9 mouse cellular contexts compared by ENCODE assay signal in genomic region chr11:97622440-97622839, GRCm38 (mm10). TPM values are rescaled to one million over a fixed set of nuclear protein-coding genes. Genes with fewer than 3 reads are reported as not detected.
DNase-seq lines count a peak whose midpoint lies in the region; ATAC-seq and TF ChIP-seq lines count a peak whose summit lies in the region.
"Had no signal": no experiment of that assay in that cellular context is flagged by ENCODE, and none has a peak within 500 bp of the region (broad histone marks: within the 10 kb centered on the region; RNA-seq: fewer than 3 reads in every experiment).

No protein-coding gene starts in this region.

- peaks cover 3% of the 10 kb centered on the region for H3K4me1 ChIP-seq in cerebellum, adult 2 months (ENCODE audit: control insufficient read depth, insufficient read depth, low read length)
- peaks cover 12% of the 10 kb centered on the region for H3K4me1 ChIP-seq in liver, embryonic 11.5 days (replicated peaks; ENCODE audit: control insufficient read depth, insufficient read depth, low read length)
- H3K4me1 ChIP-seq in neural tube, embryonic 11.5 days (ENCODE audit: control insufficient read depth, insufficient read depth, low read length): peaks cover 11% of the 10 kb centered on the region

- peak; percentile 99 for TF ChIP-seq CTCF in cerebellum, adult 2 months (IDR thresholded peaks at IDR 0.05; ENCODE audit: borderline replicate concordance, insufficient read depth, low read depth, low read length)

- 2% methylated on average over 6 of the region's 6 CpGs for WGBS in cerebellum, adult 2 months
- 5% methylated on average over 6 of the region's 6 CpGs for WGBS in liver, embryonic 11.5 days
- 2% methylated on average over 6 of the region's 6 CpGs for WGBS in neural tube, embryonic 11.5 days

- no peak for TF ChIP-seq POLR2A in cerebellum, adult 2 months (IDR thresholded peaks at IDR 0.05; ENCODE audit: borderline replicate concordance, insufficient read depth, low read length)

- H3K4me3 ChIP-seq in cerebellum, adult 2 months (replicated peaks; ENCODE audit: insufficient read depth, low read depth, low read length): no peak overlapping the region
- no peak overlapping the region for H3K4me3 ChIP-seq in liver, embryonic 11.5 days (ENCODE audit: low read depth, low read length)
- H3K4me3 ChIP-seq in neural tube, embryonic 11.5 days (ENCODE audit: low read depth, low read length): no peak overlapping the region
- H3K4me3 ChIP-seq: embryonic facial prominence, embryonic 15.5 days had no signal

- peak; percentile 42 to 47 for DNase-seq in urinary bladder, adult 18-20 months (ENCODE audit: low spot score in 2 of 2)
- DNase-seq in urinary bladder, adult 2 months (ENCODE audit: low spot score): no peak
- peak; percentile 72 to 83 for DNase-seq in cerebellum, adult 2 months
- peak; percentile 76 for DNase-seq in forelimb bud, embryonic 11.5 days (ENCODE audit: low read depth, low spot score)
- DNase-seq in kidney, adult 8-10 months: peak; percentile 53 to 77
- peak; percentile 56 for DNase-seq in liver, embryonic 11.5 days (ENCODE audit: low spot score)
- DNase-seq in neural tube, embryonic 11.5 days (ENCODE audit: low spot score): peak; percentile 81
- peak; percentile 70 for DNase-seq in testis, postnatal 10 days (ENCODE audit: low spot score)

- no peaks in the 10 kb centered on the region for H3K36me3 ChIP-seq in liver, embryonic 11.5 days (ENCODE audit: control insufficient read depth, insufficient read depth, low read length)
- H3K36me3 ChIP-seq in neural tube, embryonic 11.5 days (ENCODE audit: control insufficient read depth, insufficient read depth, low read length): no peaks in the 10 kb centered on the region
- H3K36me3 ChIP-seq: embryonic facial prominence, embryonic 15.5 days had no signal

- H3K9ac ChIP-seq in liver, embryonic 11.5 days (ENCODE audit: low read depth, low read length): no peak overlapping the region
- no peak overlapping the region for H3K9ac ChIP-seq in neural tube, embryonic 11.5 days (ENCODE audit: low read length)
- H3K9ac ChIP-seq: embryonic facial prominence, embryonic 15.5 days had no signal

- no peak overlapping the region for H3K4me2 ChIP-seq in liver, embryonic 11.5 days
- H3K4me2 ChIP-seq in neural tube, embryonic 11.5 days (ENCODE audit: low read depth): no peak overlapping the region
- H3K4me2 ChIP-seq: embryonic facial prominence, embryonic 15.5 days had no signal

- no peaks in the 10 kb centered on the region for H3K27me3 ChIP-seq in cerebellum, adult 2 months (ENCODE audit: control insufficient read depth, insufficient read depth, low read length)
- H3K27me3 ChIP-seq in liver, embryonic 11.5 days (replicated peaks; ENCODE audit: control insufficient read depth, insufficient read depth, low read length): peaks cover 46% of the 10 kb centered on the region
- H3K27me3 ChIP-seq in neural tube, embryonic 11.5 days (ENCODE audit: control insufficient read depth, insufficient read depth, low read length): peaks cover 7% of the 10 kb centered on the region

- no peak overlapping the region for H3K27ac ChIP-seq in cerebellum, adult 2 months (ENCODE audit: insufficient read depth, low read length)
- no peak overlapping the region for H3K27ac ChIP-seq in liver, embryonic 11.5 days (ENCODE audit: low read depth, low read length)
- H3K27ac ChIP-seq in neural tube, embryonic 11.5 days (ENCODE audit: low read depth, low read length): no peak overlapping the region
- H3K27ac ChIP-seq: embryonic facial prominence, embryonic 15.5 days had no signal

- ATAC-seq in liver, embryonic 11.5 days (replicated peaks; ENCODE audit: low FRiP score): no peak
- ATAC-seq in neural tube, embryonic 11.5 days (ENCODE audit: insufficient read depth, low FRiP score, low TSS enrichment): no peak

- H3K9me3 ChIP-seq in liver, embryonic 11.5 days (ENCODE audit: control insufficient read depth, low read length): no peaks in the 10 kb centered on the region
- no peaks in the 10 kb centered on the region for H3K9me3 ChIP-seq in neural tube, embryonic 11.5 days (ENCODE audit: control insufficient read depth, low read length)
- H3K9me3 ChIP-seq: embryonic facial prominence, embryonic 15.5 days had no signal

RNA-seq across cellular contexts. Expression of gene Epop, which starts 7.1 kb away (rescaled TPM):
- polyA plus RNA-seq in urinary bladder, adult 2 months (2012; rRNA removed): 0.77 and 0.80 TPM in 2 replicates
- 4.1 and 5.4 TPM in 2 replicates for polyA plus RNA-seq in cerebellum, adult 2 months (2012; rRNA removed)
- 4.1 and 4.8 TPM in 2 replicates for polyA plus RNA-seq in liver, embryonic 11.5 days (2014; fragmentation: Nextera tagmentation; extraction: Ambion mirVana)
- 9.7 and 11.0 TPM in 2 replicates for polyA plus RNA-seq in neural tube, embryonic 11.5 days (2014; fragmentation: Nextera tagmentation; extraction: Ambion mirVana)

RNA-seq across cellular contexts. Expression of gene Mllt6, which starts 40.8 kb away (rescaled TPM):
- 30.2 and 37.2 TPM in 2 replicates for polyA plus RNA-seq in urinary bladder, adult 2 months (2012; rRNA removed)
- polyA plus RNA-seq in cerebellum, adult 2 months (2012; rRNA removed): 68.4 and 69.3 TPM in 2 replicates
- polyA plus RNA-seq in liver, embryonic 11.5 days (2014; fragmentation: Nextera tagmentation; extraction: Ambion mirVana): 0.97 and 1.0 TPM in 2 replicates
- polyA plus RNA-seq in neural tube, embryonic 11.5 days (2014; fragmentation: Nextera tagmentation; extraction: Ambion mirVana): 3.9 and 4.5 TPM in 2 replicates

RNA-seq across cellular contexts. Expression of gene Srcin1, which starts 46.5 kb away (rescaled TPM):
- polyA plus RNA-seq in urinary bladder, adult 2 months (2012; rRNA removed): 1.4 and 1.6 TPM in 2 replicates
- 127 and 142 TPM in 2 replicates for polyA plus RNA-seq in cerebellum, adult 2 months (2012; rRNA removed)
- 0.13 and 0.14 TPM in 2 replicates for polyA plus RNA-seq in liver, embryonic 11.5 days (2014; fragmentation: Nextera tagmentation; extraction: Ambion mirVana)
- polyA plus RNA-seq in neural tube, embryonic 11.5 days (2014; fragmentation: Nextera tagmentation; extraction: Ambion mirVana): 2.5 and 2.6 TPM in 2 replicates

Comparison
In these comparisons a context has a peak if more than half of its experiments do, and no peak if none do; other contexts are left out.
1. RNA of gene Srcin1, which starts 46.5 kb away (polyA plus RNA-seq): 127 to 142 TPM in cerebellum, adult 2 months; 2.5 to 2.6 TPM in neural tube, embryonic 11.5 days, 1.4 to 1.6 TPM in urinary bladder, adult 2 months and 0.13 to 0.14 TPM in liver, embryonic 11.5 days; every median in the first group is over 10 times any median in the second.